Mouse (Mus musculus) limb, embryonic 12.5 days (tissue): ENCODE data around the gene 1700025G04Rik. TPM values are rescaled to one million over a fixed set of nuclear protein-coding genes. Genes with fewer than 3 reads are reported as not detected.

Experiments
- ATAC-seq: fragments of 200-750 bp; cut with Nextera tagmentation; 2 replicates; pipeline ENCODE4 v1.8.0; 2017; ENCODE audit warnings: low read depth, moderate TSS enrichment; ENCODE audit not compliant: insufficient number of reproducible peaks, insufficient read depth, low FRiP score, low TSS enrichment
- H3K27ac ChIP-seq: fragments of 300-500 bp; sonication (generic); 2 replicates; pipeline ENCODE4 v1.5.1; 2016; ENCODE audit warnings: mild to moderate bottlenecking, moderate library complexity
- H3K27me3 ChIP-seq: fragments of 300-500 bp; sonication (generic); 2 replicates; pipeline ENCODE4 v1.6.1; 2016; ENCODE audit warnings: mild to moderate bottlenecking, moderate library complexity
- H3K36me3 ChIP-seq: fragments of 300-500 bp; sonication (generic); 2 replicates; pipeline ENCODE4 v1.6.1; 2016; ENCODE audit warnings: mild to moderate bottlenecking, moderate library complexity
- H3K4me1 ChIP-seq: fragments of 300-500 bp; sonication (generic); replicated peaks from 2 replicates; pipeline ENCODE4 v1.6.1; 2016
- H3K4me2 ChIP-seq: fragments of 300-500 bp; sonication (generic); 2 replicates; pipeline ENCODE4 v1.6.1; 2016; ENCODE audit warnings: mild to moderate bottlenecking, moderate library complexity
- H3K4me3 ChIP-seq: fragments of 300-500 bp; sonication (generic); replicated peaks from 2 replicates; pipeline ENCODE4 v1.5.1; 2016; ENCODE audit warnings: mild to moderate bottlenecking
- H3K9ac ChIP-seq: fragments of 300-500 bp; sonication (generic); replicated peaks from 2 replicates; pipeline ENCODE4 v1.6.1; 2016; ENCODE audit warnings: mild to moderate bottlenecking, moderate library complexity
- H3K9me3 ChIP-seq: fragments of 300-500 bp; sonication (generic); 2 replicates; pipeline ENCODE4 v1.6.1; 2016; ENCODE audit warnings: mild to moderate bottlenecking, moderate library complexity
- WGBS: fragments of 180-500 bp; shearing (Covaris S2); methylation state at CpG from one replicate; pipeline ENCODE4 v1.1.7; 2016; 5-methylcytosine and 5-hydroxymethylcytosine counted together
- polyA plus RNA-seq: library from polyadenylated mRNA; unstranded; fragments of >200 nt; fragmentation: Nextera tagmentation; extraction: Ambion mirVana; gene quantifications from 2 replicates; pipeline ENCODE4 v1.2.1, GENCODE M21; 2016

The 1700025G04Rik gene
- polyA plus RNA-seq, 1 experiment from 2014 or later = 28.3 TPM

DNA sequence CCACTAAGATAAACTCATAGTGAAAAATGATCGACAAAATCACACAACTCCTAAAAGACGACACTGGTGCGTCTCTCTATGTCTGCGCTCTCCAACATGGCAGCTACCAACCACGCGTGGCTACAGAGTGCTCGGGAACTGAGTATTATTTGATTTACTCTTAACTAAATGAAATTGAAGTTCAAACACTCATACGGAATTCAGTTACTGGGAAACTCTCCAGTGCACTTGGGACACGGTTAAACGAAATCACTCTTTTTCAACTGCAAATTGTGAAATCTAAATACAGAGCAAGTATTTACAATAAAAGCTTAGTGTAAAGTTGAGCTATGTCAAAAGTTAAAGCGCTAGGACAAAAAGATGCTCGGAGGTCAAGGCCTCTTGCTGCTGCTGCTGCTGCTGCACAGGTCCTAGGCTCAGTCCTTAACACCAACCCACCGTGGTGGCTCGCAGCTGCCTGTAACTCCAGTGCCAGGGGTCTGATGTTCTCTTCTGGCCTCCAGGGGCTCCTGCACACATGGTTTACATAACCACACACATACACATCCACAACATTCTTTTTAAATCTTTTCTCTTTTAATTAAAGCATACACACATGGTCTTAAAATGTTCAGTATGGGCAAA is 13.6 kb downstream of the 1700025G04Rik start:
- Histone ChIP-seq H3K4me2 (no peak overlapping the region), H3K27ac (no peak overlapping the region), H3K9ac (no peak overlapping the region), H3K4me1 (peaks cover 5% of the 10 kb centered on the region), H3K4me3 (no peak overlapping the region), H3K36me3 (no peaks in the 10 kb centered on the region), H3K27me3 (no peaks in the 10 kb centered on the region), H3K9me3 (no peaks in the 10 kb centered on the region)
- ATAC-seq = no peak
- WGBS = 86% methylated on average over 14 of the region's 14 CpGs

- no peak overlapping the region for H3K4me2 ChIP-seq
- H3K9me3 ChIP-seq = no peaks in the 10 kb centered on the region
- H3K9ac ChIP-seq = no peak overlapping the region
- peaks cover 5% of the 10 kb centered on the region for H3K4me1 ChIP-seq
- 94% methylated on average over 6 of the region's 6 CpGs for WGBS
- no peak for ATAC-seq
- H3K27ac ChIP-seq = no peak overlapping the region
- no peak overlapping the region for H3K4me3 ChIP-seq
- no peaks in the 10 kb centered on the region for H3K36me3 ChIP-seq
- no peaks in the 10 kb centered on the region for H3K27me3 ChIP-seq
These were observed 14.2 kb downstream of the 1700025G04Rik start for GRCm38 (mm10) chr1:152075725-152076124.

GRCm38 (mm10) chr1:152070441-152070840 is 19.5 kb downstream of the 1700025G04Rik start:
- Histone ChIP-seq H3K9me3 (no peaks in the 10 kb centered on the region), H3K4me3 (no peak overlapping the region), H3K4me2 (no peak overlapping the region), H3K9ac (no peak overlapping the region), H3K36me3 (no peaks in the 10 kb centered on the region), H3K27me3 (no peaks in the 10 kb centered on the region), H3K27ac (no peak overlapping the region), H3K4me1 (peaks cover 8% of the 10 kb centered on the region)
- 79% methylated on average over 4 of the region's 4 CpGs for WGBS
- no peak for ATAC-seq

DNA sequence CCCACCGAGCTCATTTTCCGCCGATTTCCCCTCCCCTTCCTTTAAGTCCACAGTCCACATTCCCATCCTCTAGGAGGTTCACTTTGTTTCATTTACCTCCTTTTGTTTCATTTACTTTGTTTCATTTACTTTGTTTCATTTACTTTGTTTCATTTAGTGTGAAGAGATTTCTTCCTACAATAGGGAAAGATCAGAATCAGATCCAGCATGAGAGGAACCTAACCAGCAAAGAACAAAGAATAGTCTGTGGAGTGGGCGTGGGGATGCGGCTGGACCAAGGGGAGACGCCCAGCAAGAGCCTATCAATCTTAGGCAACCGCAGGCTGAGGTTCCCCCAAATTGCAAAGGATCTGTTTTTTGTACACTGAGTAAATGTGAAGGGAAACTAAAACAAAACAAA is 20.2 kb downstream of the 1700025G04Rik start:
- Histone ChIP-seq H3K4me2 (no peak overlapping the region), H3K4me3 (no peak overlapping the region), H3K27ac (no peak overlapping the region), H3K4me1 (peaks cover 8% of the 10 kb centered on the region), H3K9me3 (no peaks in the 10 kb centered on the region), H3K9ac (no peak overlapping the region), H3K36me3 (no peaks in the 10 kb centered on the region), H3K27me3 (no peaks in the 10 kb centered on the region)
- 91% methylated on average over 7 of the region's 7 CpGs for WGBS
- no peak for ATAC-seq

DNA sequence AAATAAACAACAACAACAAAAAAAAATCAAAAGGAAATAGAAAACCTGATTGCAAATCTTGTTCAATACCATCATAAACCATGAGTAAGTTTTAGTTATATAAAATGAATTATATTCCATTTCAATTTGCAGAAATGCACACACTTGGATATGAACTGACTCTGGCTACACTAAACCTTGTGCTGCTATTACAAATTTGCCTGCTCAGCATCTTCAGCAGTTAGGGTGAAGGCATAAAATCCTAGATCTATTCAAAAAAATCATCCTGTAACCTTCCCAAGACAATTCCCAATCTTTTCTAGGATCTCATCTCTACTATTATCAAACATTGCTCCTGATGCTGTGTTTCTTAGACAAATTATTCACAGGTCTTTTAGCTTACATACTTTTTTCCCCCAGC is 22.0 kb downstream of the 1700025G04Rik start:
- Histone ChIP-seq H3K27me3 (no peaks in the 10 kb centered on the region), H3K36me3 (no peaks in the 10 kb centered on the region), H3K9me3 (no peaks in the 10 kb centered on the region), H3K27ac (no peak overlapping the region), H3K4me2 (no peak overlapping the region), H3K9ac (no peak overlapping the region), H3K4me3 (no peak overlapping the region), H3K4me1 (peaks cover 8% of the 10 kb centered on the region)
- ATAC-seq = no peak

- Histone ChIP-seq H3K9me3 (no peaks in the 10 kb centered on the region), H3K27ac (no peak overlapping the region), H3K27me3 (no peaks in the 10 kb centered on the region), H3K4me2 (no peak overlapping the region), H3K36me3 (no peaks in the 10 kb centered on the region), H3K4me1 (0 out of 2 replicates have a peak, but pooled peaks cover 3% of the 10 kb centered on the region), H3K9ac (no peak overlapping the region), H3K4me3 (no peak overlapping the region)
- no peak for ATAC-seq
- WGBS = 95% methylated on average over 7 of the region's 7 CpGs
These were observed 24.4 kb downstream of the 1700025G04Rik start for GRCm38 (mm10) chr1:152065527-152065926.

GRCm38 (mm10) chr1:152063357-152064145 is 26.4 kb downstream of the 1700025G04Rik start:
- WGBS = 92% methylated on average over 11 of the region's 11 CpGs
- H3K27me3 ChIP-seq = no peaks in the 10 kb centered on the region
- H3K36me3 ChIP-seq = no peaks in the 10 kb centered on the region
- no peak overlapping the region for H3K9ac ChIP-seq
- no peak overlapping the region for H3K4me3 ChIP-seq
- H3K27ac ChIP-seq = no peak overlapping the region
- no peak overlapping the region for H3K4me2 ChIP-seq
- 0 out of 2 replicates have a peak, but pooled peaks cover 3% of the 10 kb centered on the region for H3K4me1 ChIP-seq
- no peak for ATAC-seq
- H3K9me3 ChIP-seq = no peaks in the 10 kb centered on the region

DNA sequence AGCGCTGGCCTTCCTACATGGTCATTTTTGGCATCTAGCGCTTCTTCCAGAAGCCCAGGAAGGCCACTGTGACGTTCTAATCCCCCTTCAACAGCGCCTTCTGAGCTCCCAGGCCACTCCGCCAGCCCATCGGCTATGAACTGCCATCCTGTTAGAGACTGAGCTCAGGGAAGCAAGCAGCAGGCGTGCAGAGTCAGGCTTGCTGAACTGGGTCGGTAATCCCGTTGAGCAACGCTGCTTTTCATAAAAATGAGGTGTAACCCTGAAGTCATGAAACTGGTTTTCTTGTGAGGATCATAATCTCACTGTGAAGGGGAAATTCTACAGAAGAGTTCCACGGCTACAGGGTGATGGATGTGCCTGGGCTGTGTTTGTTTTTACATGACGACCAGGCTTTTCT is 28.2 kb downstream of the 1700025G04Rik start:
- WGBS = 81% methylated on average over 12 of the region's 12 CpGs
- H3K4me3 ChIP-seq = no peak overlapping the region
- H3K9ac ChIP-seq = no peak overlapping the region
- H3K27me3 ChIP-seq = no peaks in the 10 kb centered on the region
- no peaks in the 10 kb centered on the region for H3K4me1 ChIP-seq
- no peaks in the 10 kb centered on the region for H3K36me3 ChIP-seq
- no peak for ATAC-seq
- H3K4me2 ChIP-seq = no peak overlapping the region
- no peaks in the 10 kb centered on the region for H3K9me3 ChIP-seq
- no peak overlapping the region for H3K27ac ChIP-seq

DNA sequence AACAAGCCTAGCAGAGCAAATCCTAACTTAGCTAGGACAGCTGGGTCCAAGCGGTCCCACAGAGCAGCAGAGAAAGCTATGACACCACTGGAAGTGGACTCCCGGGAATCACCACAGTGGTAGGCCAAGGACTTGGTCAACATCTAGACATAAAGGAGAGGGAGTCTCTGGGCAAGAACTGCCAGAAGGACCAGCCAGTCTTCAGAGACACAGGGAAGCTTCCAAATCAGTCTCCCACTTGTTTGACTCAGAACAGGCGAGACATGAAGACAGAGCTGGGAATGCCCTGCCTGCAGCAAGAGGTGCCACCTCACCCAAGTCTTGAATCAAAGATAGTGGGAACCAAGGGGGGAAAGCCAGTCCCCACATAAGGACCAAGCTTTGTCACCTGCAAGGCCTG is 29.7 kb downstream of the 1700025G04Rik start:
- no peak overlapping the region for H3K4me3 ChIP-seq
- WGBS = 83% methylated on average over 3 of the region's 3 CpGs
- ATAC-seq = no peak
- no peaks in the 10 kb centered on the region for H3K36me3 ChIP-seq
- no peak overlapping the region for H3K27ac ChIP-seq
- no peaks in the 10 kb centered on the region for H3K9me3 ChIP-seq
- no peaks in the 10 kb centered on the region for H3K27me3 ChIP-seq
- H3K4me1 ChIP-seq = no peaks in the 10 kb centered on the region
- no peak overlapping the region for H3K9ac ChIP-seq
- H3K4me2 ChIP-seq = no peak overlapping the region

DNA sequence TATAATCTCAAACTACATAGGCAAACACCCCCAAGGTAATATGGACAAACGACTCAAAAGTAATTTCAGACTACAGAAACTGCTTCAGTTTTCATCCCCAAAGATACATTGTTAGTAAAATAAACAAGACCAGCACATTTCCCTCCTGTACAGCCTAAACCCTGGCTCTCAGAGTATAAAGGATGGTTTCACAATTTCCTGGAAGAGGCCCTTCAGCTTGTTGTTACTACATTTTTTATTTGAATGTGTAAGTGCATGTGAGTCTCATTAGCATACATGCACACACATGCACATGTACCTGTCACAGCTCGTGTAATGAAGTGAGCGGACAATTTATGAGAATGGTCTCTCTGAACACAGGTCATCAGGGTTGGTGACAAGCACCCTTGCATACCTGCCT is 31.1 kb downstream of the 1700025G04Rik start:
- Histone ChIP-seq H3K36me3 (no peaks in the 10 kb centered on the region), H3K9me3 (no peaks in the 10 kb centered on the region), H3K9ac (no peak overlapping the region), H3K4me2 (no peak overlapping the region), H3K27ac (no peak overlapping the region), H3K4me1 (no peaks in the 10 kb centered on the region), H3K27me3 (no peaks in the 10 kb centered on the region), H3K4me3 (no peak overlapping the region)
- ATAC-seq = no peak
- 88% methylated on average over 3 of the region's 3 CpGs for WGBS

GRCm38 (mm10) chr1:152053112-152053511 is 36.8 kb downstream of the 1700025G04Rik start:
- Histone ChIP-seq H3K9ac (no peak overlapping the region), H3K4me1 (peaks cover 12% of the 10 kb centered on the region), H3K4me3 (no peak overlapping the region), H3K27ac (no peak overlapping the region), H3K27me3 (no peaks in the 10 kb centered on the region), H3K4me2 (no peak overlapping the region), H3K9me3 (no peaks in the 10 kb centered on the region), H3K36me3 (no peaks in the 10 kb centered on the region)
- ATAC-seq = no peak
- WGBS = 65% methylated on average over 5 of the region's 5 CpGs

DNA sequence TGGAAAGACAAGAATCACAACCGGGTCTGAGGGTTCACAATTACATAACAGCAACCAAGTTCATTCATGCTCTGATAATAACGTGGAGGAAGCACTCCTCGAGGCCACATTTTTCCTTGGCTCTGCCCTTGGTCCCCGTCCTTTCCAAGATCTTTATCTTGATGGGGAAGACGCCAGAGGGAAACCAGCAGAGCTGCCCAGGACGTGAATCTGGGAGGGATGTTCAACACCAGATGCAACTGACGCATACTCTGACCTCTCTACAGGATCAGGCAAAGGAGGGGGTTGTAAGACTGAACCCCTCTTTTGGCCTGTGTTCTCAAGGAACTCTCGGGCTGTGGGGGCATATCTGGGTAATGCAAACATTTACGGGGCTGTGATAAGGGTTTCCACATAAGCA is 38.1 kb downstream of the 1700025G04Rik start:
- no peak overlapping the region for H3K4me3 ChIP-seq
- H3K4me1 ChIP-seq = peaks cover 17% of the 10 kb centered on the region
- H3K36me3 ChIP-seq = no peaks in the 10 kb centered on the region
- WGBS = 71% methylated on average over 9 of the region's 9 CpGs
- H3K27ac ChIP-seq = no peak overlapping the region
- H3K4me2 ChIP-seq = no peak overlapping the region
- ATAC-seq = no peak
- no peaks in the 10 kb centered on the region for H3K9me3 ChIP-seq
- H3K9ac ChIP-seq = no peak overlapping the region
- no peaks in the 10 kb centered on the region for H3K27me3 ChIP-seq
